Comparison of ENCODE assay signal across 22 mouse cellular contexts in the genomic region with DNA sequence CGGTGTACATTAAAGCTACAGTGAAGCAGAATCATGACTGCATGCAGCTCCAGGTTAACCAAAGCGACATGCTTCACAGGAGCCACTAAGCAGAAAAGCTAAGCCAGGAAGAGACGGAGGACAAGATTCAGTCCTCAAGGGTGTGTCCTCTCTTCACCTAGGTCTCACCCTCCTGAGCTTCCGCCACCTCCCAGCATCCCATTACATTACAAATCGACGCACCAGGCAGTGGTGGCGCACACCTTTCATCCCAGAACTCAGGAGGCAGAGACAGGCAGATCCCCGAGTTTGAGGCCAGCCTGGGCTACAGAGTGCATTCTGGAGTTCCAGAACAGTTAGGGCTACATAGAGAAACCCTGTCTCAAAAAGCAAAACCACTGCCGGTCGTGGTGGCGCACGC. TPM values are rescaled to one million over a fixed set of nuclear protein-coding genes. Genes with fewer than 3 reads are reported as not detected.
DNase-seq lines count a peak whose midpoint lies in the region; TF ChIP-seq lines count a peak whose summit lies in the region.
"Had no signal": no experiment of that assay in that cellular context is flagged by ENCODE, and none has a peak within 500 bp of the region (broad histone marks: within the 10 kb centered on the region; RNA-seq: fewer than 3 reads in every experiment).

No protein-coding gene starts in this region.

- no peak overlapping the region; the same call in 1 of the 2 replicates for H3K9ac ChIP-seq in ES-E14 (ENCODE audit: insufficient read depth, low read depth, low read length, poor library complexity, severe bottlenecking)
- H3K9ac ChIP-seq: embryonic facial prominence, embryonic 13.5 days; embryonic facial prominence, embryonic 15.5 days; forebrain, embryonic 12.5 days had no signal

- peaks cover 8% of the 10 kb centered on the region; the same call in 1 of the 2 replicates for H3K36me3 ChIP-seq in ES-E14 (ENCODE audit: control insufficient read depth, insufficient read depth, low read length, poor library complexity, severe bottlenecking)
- H3K36me3 ChIP-seq: embryonic facial prominence, embryonic 13.5 days; embryonic facial prominence, embryonic 15.5 days; forebrain, embryonic 10.5 days; forebrain, embryonic 12.5 days had no signal

- H3K4me3 ChIP-seq in ES-E14 (ENCODE audit: insufficient read depth in 1 of 2, low read depth in 1 of 2, low read length in 2 of 2, poor library complexity in 1 of 2, severe bottlenecking in 1 of 2) = no peak overlapping the region
- H3K4me3 ChIP-seq in gastrocnemius, adult 2 months = no peak overlapping the region
- H3K4me3 ChIP-seq: embryonic facial prominence, embryonic 13.5 days; embryonic facial prominence, embryonic 15.5 days; erythroblast, embryonic 14.5 days; forebrain, embryonic 10.5 days; forebrain, embryonic 12.5 days had no signal

- DNase-seq in heart, adult 11 months = peak; percentile 76
- no peak for DNase-seq in heart, adult 18-20 months
- DNase-seq in ES-E14 (ENCODE audit: low read depth, low spot score) = no peak
- DNase-seq in ZHBTc4 (ENCODE audit: low read depth, low spot score) = peak; percentile 66
- no peak for DNase-seq in gastrocnemius, adult 2 months
- no peak for DNase-seq in gastrocnemius, postnatal 10 days
- DNase-seq: adrenal gland, adult 2 months; adrenal gland, postnatal 10 days; adrenal gland, postnatal 25 days; B cell, adult 2 months; cerebellum, adult 11 months; cerebellum, adult 18-20 months; cerebellum, adult 8-10 months; cerebellum, adult 9-11 months; cerebellum, postnatal 14 days; cerebellum, postnatal 36 days; embryo, embryonic 11 days had no signal

- peak overlapping the region; percentile 44; the same call in 1 of the 2 replicates for H3K27ac ChIP-seq in ES-E14 (ENCODE audit: insufficient read depth, low read depth, low read length, poor library complexity, severe bottlenecking)
- no peak overlapping the region for H3K27ac ChIP-seq in gastrocnemius, adult 2 months
- H3K27ac ChIP-seq: embryonic facial prominence, embryonic 13.5 days; embryonic facial prominence, embryonic 15.5 days; forebrain, embryonic 10.5 days; forebrain, embryonic 12.5 days had no signal

- intact Hi-C loops in gastrocnemius, adult 2 months (cut with DNase I) = loop anchor here (5.0 kb wide), 1 partner anchor 51 kb away; no protein-coding TSS in a partner anchor

- no peak for TF ChIP-seq CTCF in gastrocnemius, adult 2 months (IDR thresholded peaks at IDR 0.05)

- peaks cover 6 to 7% of the 10 kb centered on the region in 2 experiments; a peak in 3 of 4 replicates for H3K4me1 ChIP-seq in ES-E14 (ENCODE audit: control insufficient read depth in 2 of 2, insufficient read depth in 2 of 2, low read length in 2 of 2, poor library complexity in 1 of 2)
- H3K4me1 ChIP-seq: forebrain, embryonic 10.5 days; forebrain, embryonic 12.5 days had no signal

- H3K9me3 ChIP-seq in ES-E14 (ENCODE audit: control insufficient read depth, insufficient read depth, low read depth, low read length) = no peaks in the 10 kb centered on the region
- H3K9me3 ChIP-seq: embryonic facial prominence, embryonic 13.5 days; embryonic facial prominence, embryonic 15.5 days; forebrain, embryonic 12.5 days had no signal

- in situ Hi-C loops in ES-E14 (cut with MboI; ENCODE audit: low sequenced_read_pairs in 2 of 2, unreplicated experiment in 2 of 2) = no loop called here

TF ChIP-seq in ES-E14, 5 proteins besides CTCF, POLR2A, EP300 and RAD21:
- TF ChIP-seq HCFC1 (IDR thresholded peaks at IDR 0.05; ENCODE audit: borderline replicate concordance, insufficient read depth, low read length) (no peak), MAFK (IDR thresholded peaks at IDR 0.05; ENCODE audit: insufficient read depth, low read depth, low read length) (no peak), ZNF384 (IDR thresholded peaks at IDR 0.05; ENCODE audit: low read depth, low read length) (no peak), ZC3H11A (IDR thresholded peaks at IDR 0.05; ENCODE audit: borderline replicate concordance, low read depth, low read length) (no peak), CHD2 (IDR thresholded peaks at IDR 0.05; ENCODE audit: low read depth, low read length) (no peak)

RNA-seq across cellular contexts. Expression of gene Ttc39b, which starts 29.2 kb away (rescaled TPM):
- total RNA-seq in heart, adult 18-20 months (2021) = 10 to 100 TPM; 14.8 to 20.9 TPM
- total RNA-seq in ES-E14 (2012; rRNA removed) = 65.6 and 76.2 TPM in 2 replicates
- 1 to 10 TPM; 4.0 to 6.9 TPM for total RNA-seq in gastrocnemius, adult 2 months (2021)
- total RNA-seq in gastrocnemius, postnatal 10 days (2021) = 10 to 100 TPM in 1 of 2 experiments, 1 to 10 TPM in 1; 7.3 to 10.5 TPM

Comparison
In these comparisons a context has a peak if more than half of its experiments do, and no peak if none do; other contexts are left out.
1. DNase-seq: peak in heart, adult 11 months (single experiment) and ZHBTc4 (single experiment); none in heart, adult 18-20 months (0 of 2), ES-E14 (single experiment), gastrocnemius, adult 2 months (single experiment) and gastrocnemius, postnatal 10 days (single experiment).